Mouse (Mus musculus) stomach, embryonic 16.5 days (tissue): ENCODE results near the gene 2900026A02Rik. TPM values are rescaled to one million over a fixed set of nuclear protein-coding genes. Genes with fewer than 3 reads are reported as not detected.

ENCODE experiments used
- ATAC-seq: fragments of 200-750 bp; cut with Nextera tagmentation; 2 replicates; pipeline ENCODE4 v1.8.0; 2017; ENCODE audit warnings: moderate number of reproducible peaks, moderate TSS enrichment; ENCODE audit not compliant: insufficient read depth, low FRiP score
- H3K27ac ChIP-seq: fragments of 300-500 bp; sonication (generic); 2 replicates; pipeline ENCODE4 v1.5.1; 2014; ENCODE audit warnings: low read length
- H3K27me3 ChIP-seq: fragments of 300-500 bp; sonication (generic); 2 replicates; pipeline ENCODE4 v1.6.1; 2014; ENCODE audit warnings: low read length, control low read depth, mixed read lengths; ENCODE audit not compliant: control insufficient read depth, insufficient read depth
- H3K36me3 ChIP-seq: fragments of 300-500 bp; sonication (generic); 2 replicates; pipeline ENCODE4 v1.6.1; 2014; ENCODE audit warnings: low read length; ENCODE audit not compliant: control insufficient read depth, insufficient read depth
- H3K4me1 ChIP-seq: fragments of 300-500 bp; sonication (generic); 2 replicates; pipeline ENCODE4 v1.6.1; 2014; ENCODE audit warnings: low read length, control low read depth, mixed read lengths; ENCODE audit not compliant: control insufficient read depth, insufficient read depth
- H3K4me2 ChIP-seq: fragments of 300-500 bp; sonication (generic); 2 replicates; pipeline ENCODE4 v1.6.1; 2014; ENCODE audit warnings: low read depth, low read length, mixed read lengths
- H3K4me3 ChIP-seq: fragments of 300-500 bp; sonication (generic); replicated peaks from 2 replicates; pipeline ENCODE4 v1.5.1; 2014; ENCODE audit warnings: mild to moderate bottlenecking, low read length
- H3K9ac ChIP-seq: fragments of 300-500 bp; sonication (generic); 2 replicates; pipeline ENCODE4 v1.6.1; 2014; ENCODE audit warnings: low read length
- H3K9me3 ChIP-seq: fragments of 300-500 bp; sonication (generic); replicated peaks from 2 replicates; pipeline ENCODE4 v1.6.1; 2016; ENCODE audit warnings: low read length, control low read depth; ENCODE audit not compliant: control insufficient read depth
- WGBS: fragments of 180-500 bp; shearing (Covaris S2); extraction: QIAGEN DNeasy Blood & Tissue Kit; methylation state at CpG from one replicate; pipeline ENCODE4 v1.1.7; 2014; 5-methylcytosine and 5-hydroxymethylcytosine counted together
- polyA plus RNA-seq: library from polyadenylated mRNA; unstranded; fragments of >200 nt; fragmentation: Nextera tagmentation; extraction: Ambion mirVana; gene quantifications from 2 replicates; pipeline ENCODE4 v1.2.1, GENCODE M21; 2015

2900026A02Rik gene
- polyA plus RNA-seq, 1 experiment from 2014 or later = 14.9 TPM

DNA sequence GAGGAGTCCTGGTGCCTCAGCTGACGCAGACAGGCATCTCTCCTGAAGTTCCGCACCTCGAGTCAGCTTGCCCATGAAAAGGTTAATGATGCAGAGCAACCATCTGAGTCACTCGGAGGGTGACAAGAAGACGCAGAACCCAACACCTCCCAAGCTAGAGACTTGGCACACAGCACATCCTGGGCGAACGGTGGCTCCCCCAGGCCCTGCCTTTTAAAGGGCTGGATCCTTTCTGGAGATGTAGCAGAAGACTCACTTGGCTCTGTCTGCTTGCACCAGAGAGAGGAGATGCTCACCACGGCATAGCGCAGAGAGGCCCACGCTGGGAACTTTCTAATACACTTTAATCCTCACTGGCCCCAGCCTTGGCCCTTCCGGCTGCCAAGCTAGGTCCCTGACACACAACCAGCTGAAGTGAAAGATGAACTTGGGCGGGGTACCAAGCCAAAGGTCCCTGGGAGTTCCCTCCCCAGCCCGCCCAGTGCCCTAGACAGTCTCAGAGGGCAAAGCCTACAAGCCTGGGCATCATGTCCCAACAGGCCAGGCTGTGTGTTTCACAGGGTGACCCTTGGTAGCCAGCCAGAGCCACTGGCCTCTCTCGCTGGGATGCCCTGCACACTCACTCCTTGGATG is 4.6 kb downstream of the 2900026A02Rik start:
- Histone ChIP-seq H3K9ac (peak overlapping the region; percentile 13; the same call in 1 of the 2 replicates), H3K4me2 (no peak overlapping the region), H3K27me3 (no peaks in the 10 kb centered on the region), H3K9me3 (no peaks in the 10 kb centered on the region), H3K4me3 (no peak overlapping the region), H3K36me3 (no peaks in the 10 kb centered on the region), H3K27ac (peak overlapping the region; percentile 47), H3K4me1 (peaks cover 41% of the 10 kb centered on the region)
- ATAC-seq = no peak
- 49% methylated on average over 14 of the region's 14 CpGs for WGBS

GRCm38 (mm10) chr5:113215610-113216011 is 5.4 kb downstream of the 2900026A02Rik start:
- ATAC-seq = no peak
- Histone ChIP-seq H3K4me3 (no peak overlapping the region), H3K27ac (peak overlapping the region; percentile 47), H3K9me3 (no peaks in the 10 kb centered on the region), H3K36me3 (no peaks in the 10 kb centered on the region), H3K9ac (no peak overlapping the region), H3K4me1 (peaks cover 42% of the 10 kb centered on the region), H3K4me2 (no peak overlapping the region), H3K27me3 (no peaks in the 10 kb centered on the region)
- WGBS = 52% methylated on average over 9 of the region's 9 CpGs

- no peak for ATAC-seq
- H3K4me1 ChIP-seq = peaks cover 43% of the 10 kb centered on the region
- H3K27ac ChIP-seq = no peak overlapping the region
- no peaks in the 10 kb centered on the region for H3K36me3 ChIP-seq
- H3K9ac ChIP-seq = no peak overlapping the region
- 48% methylated on average over 11 of the region's 11 CpGs for WGBS
- no peaks in the 10 kb centered on the region for H3K9me3 ChIP-seq
- no peaks in the 10 kb centered on the region for H3K27me3 ChIP-seq
- H3K4me3 ChIP-seq = no peak overlapping the region
- no peak overlapping the region for H3K4me2 ChIP-seq
Measured at GRCm38 (mm10) chr5:113214455-113214854, 6.6 kb downstream of the 2900026A02Rik start.

GRCm38 (mm10) chr5:113214041-113214440 is 7.0 kb downstream of the 2900026A02Rik start:
- Histone ChIP-seq H3K9ac (no peak overlapping the region), H3K36me3 (no peaks in the 10 kb centered on the region), H3K27me3 (no peaks in the 10 kb centered on the region), H3K4me2 (no peak overlapping the region), H3K9me3 (no peaks in the 10 kb centered on the region), H3K27ac (no peak overlapping the region), H3K4me1 (peaks cover 45% of the 10 kb centered on the region), H3K4me3 (no peak overlapping the region)
- 89% methylated on average over 8 of the region's 8 CpGs for WGBS
- ATAC-seq = no peak

DNA sequence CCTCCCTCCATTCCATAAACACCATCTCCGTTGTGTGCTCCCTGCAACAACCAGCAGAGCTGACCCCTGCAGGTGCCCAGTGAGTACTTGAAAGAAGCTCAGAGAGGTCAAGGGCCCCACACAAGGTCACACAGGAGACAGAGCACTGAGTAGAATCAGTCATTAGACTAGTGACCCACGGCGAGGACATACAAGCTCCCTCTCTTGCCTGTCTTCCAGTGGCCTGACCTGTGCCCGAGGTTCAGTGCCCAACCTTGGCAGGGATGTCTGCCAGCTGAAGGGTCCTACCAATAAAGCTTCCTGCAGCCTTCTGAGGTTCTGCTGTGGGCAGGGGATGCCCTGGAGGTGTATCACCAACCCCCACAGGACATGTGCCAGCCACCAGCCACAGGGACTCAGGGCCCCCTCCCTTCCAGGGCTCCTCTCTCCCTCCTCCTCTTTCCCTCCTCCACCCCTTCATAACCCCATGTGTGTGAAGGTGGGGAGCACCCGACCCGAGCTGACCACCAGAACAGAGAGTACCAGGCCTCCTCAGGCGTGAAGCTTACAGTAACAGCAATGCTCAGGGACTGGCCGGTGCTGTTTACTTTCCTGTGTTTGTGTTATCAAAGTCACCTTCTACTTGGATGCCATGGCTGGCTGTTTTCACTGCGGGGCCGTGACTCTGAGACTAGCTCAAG is 8.7 kb downstream of the 2900026A02Rik start:
- no peak for ATAC-seq
- H3K4me3 ChIP-seq = no peak overlapping the region
- no peak overlapping the region for H3K4me2 ChIP-seq
- 60% methylated on average over 10 of the region's 10 CpGs for WGBS
- no peaks in the 10 kb centered on the region for H3K9me3 ChIP-seq
- H3K27ac ChIP-seq = no peak overlapping the region
- no peak overlapping the region for H3K9ac ChIP-seq
- no peaks in the 10 kb centered on the region for H3K36me3 ChIP-seq
- no peaks in the 10 kb centered on the region for H3K27me3 ChIP-seq
- H3K4me1 ChIP-seq = peaks cover 50% of the 10 kb centered on the region

DNA sequence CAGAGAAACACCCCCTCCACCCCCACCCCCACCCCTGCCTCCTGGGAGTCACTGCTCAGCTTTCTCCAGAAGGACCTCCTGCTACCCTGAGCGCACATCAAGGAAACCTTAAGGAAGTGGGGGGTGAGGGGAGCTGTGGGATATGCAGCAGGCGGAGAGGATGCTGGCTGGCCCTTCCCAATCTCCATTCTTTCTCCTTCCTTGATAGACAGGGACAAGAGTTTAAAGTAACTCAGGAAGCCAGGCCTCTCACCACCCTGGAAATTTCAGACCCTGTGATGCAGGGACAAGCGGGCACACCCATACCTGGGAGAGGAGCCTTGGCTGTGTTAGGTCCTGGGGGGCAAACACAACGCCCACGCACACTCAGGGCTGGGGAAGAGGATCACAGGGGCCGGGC is 10.7 kb downstream of the 2900026A02Rik start:
- no peak overlapping the region for H3K4me3 ChIP-seq
- ATAC-seq = no peak
- H3K27me3 ChIP-seq = no peaks in the 10 kb centered on the region
- peak overlapping the region; percentile 87 for H3K27ac ChIP-seq
- WGBS = 67% methylated on average over 6 of the region's 6 CpGs
- H3K4me1 ChIP-seq = peaks cover 40% of the 10 kb centered on the region
- no peaks in the 10 kb centered on the region for H3K9me3 ChIP-seq
- no peak overlapping the region for H3K4me2 ChIP-seq
- peak overlapping the region; percentile 18; the same call in 1 of the 2 replicates for H3K9ac ChIP-seq
- no peaks in the 10 kb centered on the region for H3K36me3 ChIP-seq

DNA sequence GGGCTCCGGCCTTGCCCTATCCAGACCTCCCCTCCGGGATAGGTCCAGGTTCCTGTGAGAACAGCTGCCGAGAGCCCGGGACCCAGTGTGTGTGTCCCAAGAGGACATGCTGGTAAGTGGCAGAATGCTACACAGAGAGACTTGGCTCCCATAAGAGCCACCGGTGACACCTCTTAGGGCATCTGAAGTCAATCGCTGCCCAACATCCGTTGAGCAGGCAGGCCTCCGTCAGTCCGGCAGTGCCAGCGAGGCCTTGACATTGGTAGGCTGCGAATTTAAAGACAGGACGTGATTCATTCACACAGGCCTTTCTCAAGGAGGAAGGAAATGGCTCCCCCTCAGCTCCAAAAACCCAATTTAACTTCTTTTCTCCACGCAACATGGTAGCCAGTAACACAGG is 11.1 kb downstream of the 2900026A02Rik start:
- Histone ChIP-seq H3K27ac (peak overlapping the region; percentile 87), H3K9ac (peak overlapping the region; percentile 54), H3K4me2 (no peak overlapping the region), H3K4me1 (peaks cover 40% of the 10 kb centered on the region), H3K36me3 (no peaks in the 10 kb centered on the region), H3K27me3 (no peaks in the 10 kb centered on the region), H3K9me3 (no peaks in the 10 kb centered on the region), H3K4me3 (no peak overlapping the region)
- 79% methylated on average over 13 of the region's 13 CpGs for WGBS
- no peak for ATAC-seq

DNA sequence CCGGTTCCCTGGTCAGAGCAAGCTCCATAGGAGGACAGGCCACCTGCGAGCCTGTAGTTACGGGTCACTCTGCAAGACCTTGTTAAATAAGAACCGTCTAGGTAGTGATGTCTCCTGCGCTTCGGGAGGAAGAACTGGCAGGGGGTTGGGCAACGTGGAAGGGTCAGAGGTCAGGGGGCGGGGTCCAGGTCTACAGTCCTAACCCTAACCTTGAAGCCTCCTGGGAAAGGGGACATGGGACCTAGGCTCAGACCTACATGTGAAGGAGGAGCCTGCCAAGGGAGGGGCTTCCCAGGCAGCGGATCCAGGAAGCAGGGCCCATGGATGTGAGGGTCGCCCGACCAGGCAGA is 11.7 kb downstream of the 2900026A02Rik start:
- ATAC-seq = no peak
- Histone ChIP-seq H3K9me3 (no peaks in the 10 kb centered on the region), H3K4me3 (no peak overlapping the region), H3K27ac (peak overlapping the region; percentile 87), H3K36me3 (no peaks in the 10 kb centered on the region), H3K9ac (peak overlapping the region; percentile 54), H3K4me1 (peaks cover 40% of the 10 kb centered on the region), H3K27me3 (no peaks in the 10 kb centered on the region), H3K4me2 (peak overlapping the region; percentile 35; the same call in 1 of the 2 replicates)
- WGBS = 42% methylated on average over 11 of the region's 11 CpGs

DNA sequence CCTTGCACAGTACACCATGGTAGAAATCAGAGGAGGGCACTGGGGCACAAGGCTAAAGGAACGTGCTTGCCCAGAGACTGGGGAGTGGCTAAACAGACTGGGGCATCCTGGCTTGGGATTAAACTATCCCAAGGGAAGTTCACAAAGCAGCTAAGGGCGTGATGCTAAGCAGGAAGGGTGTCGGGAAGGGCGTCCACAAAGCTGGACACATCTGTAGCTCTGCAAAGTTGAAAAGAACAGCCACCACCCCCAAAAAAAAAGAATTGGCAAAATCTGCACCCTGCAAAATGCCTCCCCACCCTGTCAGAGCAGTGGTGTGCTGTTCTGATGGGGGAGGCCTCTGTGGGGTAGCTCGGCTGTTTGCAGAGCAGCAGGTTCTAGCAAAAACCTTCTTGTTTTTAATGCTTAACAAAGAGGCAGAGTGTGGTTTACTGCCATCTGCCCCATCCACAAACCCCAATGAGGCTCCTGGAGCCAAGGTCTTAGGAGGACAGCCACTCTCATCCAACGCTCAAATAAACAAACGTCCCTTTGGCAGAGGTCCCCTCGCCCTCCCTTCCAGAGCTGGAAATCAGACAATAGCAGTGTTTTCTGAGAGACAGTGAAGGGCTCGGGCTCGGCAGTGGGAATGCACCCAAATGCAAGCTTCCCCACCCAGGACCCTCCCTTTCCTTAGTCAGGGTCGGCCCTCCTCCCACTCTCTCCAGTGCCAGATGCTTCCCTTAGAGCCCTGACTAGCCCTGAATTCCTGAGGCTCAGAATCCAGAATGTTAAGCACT is 12.2 kb downstream of the 2900026A02Rik start:
- Histone ChIP-seq H3K36me3 (no peaks in the 10 kb centered on the region), H3K4me1 (peaks cover 40% of the 10 kb centered on the region), H3K4me2 (peak overlapping the region; percentile 35; the same call in 1 of the 2 replicates), H3K27ac (peak overlapping the region; percentile 87), H3K4me3 (no peak overlapping the region; the same call in 1 of the 2 replicates), H3K9ac (peak overlapping the region; percentile 54), H3K27me3 (no peaks in the 10 kb centered on the region), H3K9me3 (no peaks in the 10 kb centered on the region)
- WGBS = 20% methylated on average over 11 of the region's 11 CpGs
- peak; percentile 77 for ATAC-seq
